Mouse (Mus musculus): Measurements from ENCODE around the gene Elp1.
A peak's percentile ranks its signal among the peaks of the same experiment; 100 is the strongest.

GRCm38 (mm10) chr4:56791373-56791772 lies 10.8 kb downstream of the Elp1 start:
- TF ChIP-seq CTCF (IDR thresholded peaks at IDR 0.05; ENCODE audit: control insufficient read depth, insufficient read depth, low read length) (peak; percentile 15; the same call in 1 of the 2 replicates), POLR2A (IDR thresholded peaks at IDR 0.05; ENCODE audit: borderline replicate concordance, control insufficient read depth, low read depth, low read length) (no peak)

Data from bone marrow, adult 2 months (tissue).